Mouse (Mus musculus) stomach, embryonic 15.5 days (tissue): ENCODE measurements around the gene Higd2a. TPM values are rescaled to one million over a fixed set of nuclear protein-coding genes. Genes with fewer than 3 reads are reported as not detected.

Experiments
- ATAC-seq: fragments of 200-750 bp; cut with Nextera tagmentation; 2 replicates; pipeline ENCODE4 v1.8.0; 2017; ENCODE audit warnings: low read depth, moderate number of reproducible peaks, moderate TSS enrichment; ENCODE audit not compliant: insufficient read depth, low FRiP score
- H3K27ac ChIP-seq: fragments of 300-500 bp; sonication (generic); 2 replicates; pipeline ENCODE4 v1.5.1; 2015; ENCODE audit warnings: mild to moderate bottlenecking, inconsistent platforms
- H3K27me3 ChIP-seq: fragments of 300-500 bp; sonication (generic); replicated peaks from 2 replicates; pipeline ENCODE4 v1.6.1; 2015; ENCODE audit warnings: inconsistent platforms
- H3K36me3 ChIP-seq: fragments of 300-500 bp; sonication (generic); 2 replicates; pipeline ENCODE4 v1.6.1; 2015; ENCODE audit warnings: inconsistent platforms
- H3K4me1 ChIP-seq: fragments of 300-500 bp; sonication (generic); 2 replicates; pipeline ENCODE4 v1.6.1; 2015; ENCODE audit warnings: inconsistent platforms
- H3K4me2 ChIP-seq: fragments of 300-500 bp; sonication (generic); 2 replicates; pipeline ENCODE4 v1.6.1; 2015; ENCODE audit warnings: mild to moderate bottlenecking, inconsistent platforms
- H3K4me3 ChIP-seq: fragments of 300-500 bp; sonication (generic); replicated peaks from 2 replicates; pipeline ENCODE4 v1.5.1; 2015; ENCODE audit warnings: inconsistent platforms
- H3K9ac ChIP-seq: fragments of 300-500 bp; sonication (generic); 2 replicates; pipeline ENCODE4 v1.6.1; 2015; ENCODE audit warnings: inconsistent platforms
- H3K9me3 ChIP-seq: fragments of 300-500 bp; sonication (generic); 2 replicates; pipeline ENCODE4 v1.6.1; 2016; ENCODE audit warnings: inconsistent platforms
- WGBS: fragments of 180-500 bp; shearing (Covaris S2); methylation state at CpG from one replicate; pipeline ENCODE4 v1.1.7; 2015; 5-methylcytosine and 5-hydroxymethylcytosine counted together
- polyA plus RNA-seq: library from polyadenylated mRNA; unstranded; fragments of >200 nt; fragmentation: Nextera tagmentation; extraction: Ambion mirVana; gene quantifications from 2 replicates; pipeline ENCODE4 v1.2.1, GENCODE M21; 2015

Higd2a gene
- polyA plus RNA-seq, 1 experiment from 2014 or later: 193 TPM

DNA sequence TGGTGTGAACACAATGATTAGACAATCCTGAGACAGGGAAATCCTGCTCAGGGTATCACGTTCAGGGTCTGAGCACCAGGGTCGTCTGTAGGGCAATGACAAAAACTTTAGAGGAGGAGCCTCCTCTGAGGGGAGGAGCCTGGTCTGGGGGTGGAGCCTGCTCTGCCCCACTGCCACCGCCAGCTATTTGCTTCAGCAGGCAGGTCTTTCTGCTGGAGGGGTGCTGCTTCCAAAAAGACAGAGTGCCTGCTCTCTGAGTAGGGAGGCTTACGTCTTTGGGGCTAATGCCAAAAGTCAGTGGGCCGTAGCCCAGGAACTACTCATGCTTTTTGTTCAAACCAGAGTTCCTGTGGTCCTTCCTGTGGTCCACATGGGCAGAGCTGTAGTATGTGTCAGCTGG lies 21.6 kb upstream of the Higd2a start:
- WGBS: 36% methylated on average over 5 of the region's 5 CpGs
- no peak overlapping the region for H3K4me3 ChIP-seq
- H3K9ac ChIP-seq: no peak overlapping the region
- peaks cover 8% of the 10 kb centered on the region for H3K4me1 ChIP-seq
- no peak overlapping the region for H3K4me2 ChIP-seq
- no peak overlapping the region for H3K27ac ChIP-seq
- H3K27me3 ChIP-seq: no peaks in the 10 kb centered on the region
- H3K36me3 ChIP-seq: no peaks in the 10 kb centered on the region
- H3K9me3 ChIP-seq: no peaks in the 10 kb centered on the region
- no peak for ATAC-seq

- 68% methylated on average over 1 of the region's 1 CpGs for WGBS
- no peaks in the 10 kb centered on the region for H3K27me3 ChIP-seq
- H3K36me3 ChIP-seq: no peaks in the 10 kb centered on the region
- ATAC-seq: no peak
- H3K4me1 ChIP-seq: peaks cover 5% of the 10 kb centered on the region
- H3K9ac ChIP-seq: no peak overlapping the region
- no peak overlapping the region for H3K4me2 ChIP-seq
- H3K4me3 ChIP-seq: no peak overlapping the region
- no peaks in the 10 kb centered on the region for H3K9me3 ChIP-seq
- H3K27ac ChIP-seq: no peak overlapping the region
These were observed 20.7 kb upstream of the Higd2a start for GRCm38 (mm10) chr13:54569282-54569681.

DNA sequence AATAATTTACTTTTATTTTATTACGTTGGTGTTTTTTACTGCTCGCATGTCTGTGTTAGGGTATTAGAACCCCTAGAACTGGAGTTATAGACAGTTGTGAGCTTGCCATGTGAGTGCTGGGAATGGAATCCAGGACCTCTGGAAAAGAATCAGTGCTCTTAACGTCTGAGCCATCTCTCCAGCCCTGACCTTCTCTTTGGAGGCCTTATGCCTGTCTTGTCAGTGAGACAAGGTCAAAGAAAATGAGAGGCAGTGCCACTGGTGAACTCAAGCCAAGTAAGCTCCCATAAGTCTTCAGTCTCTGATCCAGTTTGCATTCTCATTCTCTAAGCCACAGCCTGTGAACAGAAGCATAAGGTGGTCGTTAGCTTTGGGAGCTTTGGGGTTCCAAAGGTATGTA lies 19.3 kb upstream of the Higd2a start:
- no peak for ATAC-seq
- Histone ChIP-seq H3K36me3 (no peaks in the 10 kb centered on the region), H3K9me3 (no peaks in the 10 kb centered on the region), H3K4me1 (peaks cover 3% of the 10 kb centered on the region), H3K4me3 (no peak overlapping the region), H3K4me2 (no peak overlapping the region), H3K27me3 (no peaks in the 10 kb centered on the region), H3K27ac (no peak overlapping the region), H3K9ac (no peak overlapping the region)
- WGBS: 75% methylated on average over 4 of the region's 4 CpGs

GRCm38 (mm10) chr13:54571637-54572036 lies 18.4 kb upstream of the Higd2a start:
- H3K4me2 ChIP-seq: no peak overlapping the region
- no peak for ATAC-seq
- peaks cover 5% of the 10 kb centered on the region; the same call in 1 of the 2 replicates for H3K4me1 ChIP-seq
- no peak overlapping the region for H3K9ac ChIP-seq
- no peaks in the 10 kb centered on the region for H3K27me3 ChIP-seq
- H3K36me3 ChIP-seq: no peaks in the 10 kb centered on the region
- WGBS: 39% methylated on average over 2 of the region's 2 CpGs
- no peak overlapping the region for H3K4me3 ChIP-seq
- no peak overlapping the region for H3K27ac ChIP-seq
- no peaks in the 10 kb centered on the region for H3K9me3 ChIP-seq

GRCm38 (mm10) chr13:54572621-54573020 lies 17.4 kb upstream of the Higd2a start:
- Histone ChIP-seq H3K36me3 (no peaks in the 10 kb centered on the region), H3K4me1 (peaks cover 13% of the 10 kb centered on the region; the same call in 1 of the 2 replicates), H3K4me2 (no peak overlapping the region), H3K9me3 (no peaks in the 10 kb centered on the region), H3K4me3 (no peak overlapping the region), H3K27me3 (no peaks in the 10 kb centered on the region), H3K9ac (no peak overlapping the region), H3K27ac (no peak overlapping the region)
- ATAC-seq: no peak
- 81% methylated on average over 4 of the region's 4 CpGs for WGBS

GRCm38 (mm10) chr13:54574854-54575481 lies 15.0 kb upstream of the Higd2a start, which contains the start of gene Arl10:
TSS of gene Arl10 (plus strand) at chr13:54575015.
- peak within 1 kb of the TSS; percentile 70 for H3K4me2 ChIP-seq
- no peaks in the 10 kb centered on the region for H3K9me3 ChIP-seq
- H3K27ac ChIP-seq: peak within 1 kb of the TSS; percentile 81
- H3K27me3 ChIP-seq: no peaks in the 10 kb centered on the region
- H3K9ac ChIP-seq: peak within 1 kb of the TSS; percentile 92
- under 1% methylated on average over 55 of the region's 55 CpGs for WGBS
- peaks cover 13% of the 10 kb centered on the region; the same call in 1 of the 2 replicates for H3K4me1 ChIP-seq
- peaks cover 12% of the 10 kb centered on the region for H3K36me3 ChIP-seq
- ATAC-seq: peak; percentile 82
- peak within 1 kb of the TSS; percentile 89 for H3K4me3 ChIP-seq

DNA sequence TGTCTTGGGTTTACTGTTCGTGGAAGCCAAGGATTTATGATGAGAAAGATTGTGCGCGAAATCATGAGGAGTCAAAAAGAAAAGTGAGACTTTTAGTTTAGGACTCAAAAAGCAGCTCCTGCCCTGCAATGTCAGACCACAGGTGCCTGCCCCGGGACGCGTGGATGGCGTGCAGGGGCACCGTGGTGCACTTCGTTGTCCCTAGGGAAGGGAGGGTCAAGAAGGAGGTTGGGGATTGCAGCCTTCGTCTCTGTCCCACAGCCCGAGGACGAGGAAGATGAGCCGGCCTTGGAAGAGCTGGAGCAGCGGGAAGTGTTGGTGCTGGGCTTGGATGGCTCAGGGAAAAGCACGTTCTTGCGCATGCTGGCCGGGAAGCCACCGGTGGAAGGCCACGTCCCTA lies 14.5 kb upstream of the Higd2a start:
- no peaks in the 10 kb centered on the region for H3K9me3 ChIP-seq
- WGBS: 1% methylated on average over 19 of the region's 19 CpGs
- H3K4me3 ChIP-seq: peak overlapping the region; percentile 89
- H3K4me1 ChIP-seq: peaks cover 13% of the 10 kb centered on the region; the same call in 1 of the 2 replicates
- H3K4me2 ChIP-seq: peak overlapping the region; percentile 70
- H3K9ac ChIP-seq: peak overlapping the region; percentile 92
- H3K27ac ChIP-seq: peak overlapping the region; percentile 81
- no peaks in the 10 kb centered on the region for H3K27me3 ChIP-seq
- peaks cover 14% of the 10 kb centered on the region for H3K36me3 ChIP-seq
- no peak for ATAC-seq

GRCm38 (mm10) chr13:54577652-54578507 lies 12.1 kb upstream of the Higd2a start:
- peaks cover 23% of the 10 kb centered on the region for H3K36me3 ChIP-seq

DNA sequence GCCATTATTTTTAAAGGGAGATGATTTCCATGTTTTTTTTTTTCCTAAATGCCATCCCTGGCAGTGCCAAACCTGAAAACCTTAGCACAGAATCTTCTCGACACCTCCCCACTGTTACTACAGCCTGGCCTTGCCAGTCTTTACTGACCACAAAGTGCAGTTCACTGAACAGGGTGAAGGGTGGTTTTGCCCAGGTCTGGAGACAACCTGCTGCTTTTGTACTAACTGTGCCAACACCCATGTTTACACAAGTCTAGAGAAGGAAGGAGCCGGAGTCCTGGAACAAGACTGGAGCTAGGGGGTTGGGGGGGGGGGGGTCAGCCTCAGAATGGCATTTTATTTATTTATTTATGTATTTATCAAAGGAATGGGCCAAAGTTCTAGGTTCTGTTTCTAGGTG lies 8.6 kb upstream of the Higd2a start:
- 68% methylated on average over 2 of the region's 2 CpGs for WGBS
- peaks cover 48% of the 10 kb centered on the region for H3K36me3 ChIP-seq
- no peak for ATAC-seq

More at GRCm38 (mm10) chr13:54577652-54578507, 12.1 kb upstream of the Higd2a start:
- Histone ChIP-seq H3K9ac (no peak overlapping the region), H3K4me2 (no peak overlapping the region), H3K27me3 (no peaks in the 10 kb centered on the region), H3K4me1 (peaks cover 13% of the 10 kb centered on the region; the same call in 1 of the 2 replicates), H3K9me3 (no peaks in the 10 kb centered on the region), H3K4me3 (no peak overlapping the region), H3K27ac (no peak overlapping the region)
- no peak for ATAC-seq
- WGBS: 86% methylated on average over 21 of the region's 21 CpGs

DNA sequence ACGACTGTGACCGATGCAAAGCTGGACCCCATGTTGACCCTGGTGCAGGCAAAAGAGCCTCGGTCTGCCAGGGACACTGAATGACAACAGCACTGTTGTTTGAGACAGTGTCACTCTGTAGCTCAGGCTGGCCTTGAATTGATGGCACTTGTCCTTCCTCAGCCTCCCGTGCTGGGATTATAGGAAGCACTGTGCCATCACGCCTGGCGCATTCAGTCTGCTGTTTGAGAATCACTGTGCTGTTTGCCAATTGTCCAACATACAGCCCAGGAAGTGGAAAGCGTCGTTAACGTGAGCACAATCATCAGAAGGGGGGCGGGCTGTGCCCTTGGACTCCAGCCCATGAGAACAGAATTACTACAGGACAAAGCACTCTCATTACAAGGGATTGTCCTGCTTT lies 7.9 kb upstream of the Higd2a start:
- Histone ChIP-seq H3K27me3 (no peaks in the 10 kb centered on the region), H3K4me1 (peaks cover 3% of the 10 kb centered on the region; the same call in 1 of the 2 replicates), H3K36me3 (peaks cover 48% of the 10 kb centered on the region), H3K27ac (no peak overlapping the region), H3K9ac (no peak overlapping the region), H3K9me3 (no peaks in the 10 kb centered on the region), H3K4me2 (no peak overlapping the region), H3K4me3 (no peak overlapping the region)
- 82% methylated on average over 10 of the region's 10 CpGs for WGBS
- no peak for ATAC-seq

More for the DNA sequence above, 8.6 kb upstream of the Higd2a start:
- H3K27ac ChIP-seq: 0 out of 2 replicates have a peak overlapping the region, but pooled peaks have one; percentile 6
- no peaks in the 10 kb centered on the region for H3K9me3 ChIP-seq
- no peak overlapping the region for H3K4me2 ChIP-seq
- no peak overlapping the region for H3K4me3 ChIP-seq
- H3K27me3 ChIP-seq: no peaks in the 10 kb centered on the region
- H3K9ac ChIP-seq: no peak overlapping the region
- peaks cover 10% of the 10 kb centered on the region; the same call in 1 of the 2 replicates for H3K4me1 ChIP-seq

- 79% methylated on average over 5 of the region's 5 CpGs for WGBS
- no peak overlapping the region for H3K27ac ChIP-seq
These were observed 7.1 kb upstream of the Higd2a start for GRCm38 (mm10) chr13:54582860-54583259.

GRCm38 (mm10) chr13:54585831-54586230 lies 4.2 kb upstream of the Higd2a start:
- Histone ChIP-seq H3K9me3 (no peaks in the 10 kb centered on the region), H3K27ac (no peak overlapping the region), H3K36me3 (peaks cover 36% of the 10 kb centered on the region), H3K4me2 (no peak overlapping the region), H3K27me3 (no peaks in the 10 kb centered on the region), H3K4me1 (peaks cover 6% of the 10 kb centered on the region; the same call in 1 of the 2 replicates), H3K4me3 (no peak overlapping the region), H3K9ac (no peak overlapping the region)
- no peak for ATAC-seq
- WGBS: 92% methylated on average over 11 of the region's 11 CpGs

More at GRCm38 (mm10) chr13:54582860-54583259, 7.1 kb upstream of the Higd2a start:
- H3K4me3 ChIP-seq: no peak overlapping the region
- no peaks in the 10 kb centered on the region for H3K9me3 ChIP-seq
- peaks cover 47% of the 10 kb centered on the region for H3K36me3 ChIP-seq
- no peak overlapping the region for H3K9ac ChIP-seq
- no peak for ATAC-seq
- no peaks in the 10 kb centered on the region; the same call in 1 of the 2 replicates for H3K4me1 ChIP-seq
- H3K27me3 ChIP-seq: no peaks in the 10 kb centered on the region
- no peak overlapping the region for H3K4me2 ChIP-seq
